Mouse (Mus musculus) cerebellum, adult 9-10 months (tissue): Measurements from ENCODE around the gene Rab7.
A peak's percentile ranks its signal among the peaks of the same experiment; 100 is the strongest.

Source experiments
- DNase-seq: peaks from one replicate; pipeline ENCODE4 v3.0.0; 2022

The Rab7 gene

DNA sequence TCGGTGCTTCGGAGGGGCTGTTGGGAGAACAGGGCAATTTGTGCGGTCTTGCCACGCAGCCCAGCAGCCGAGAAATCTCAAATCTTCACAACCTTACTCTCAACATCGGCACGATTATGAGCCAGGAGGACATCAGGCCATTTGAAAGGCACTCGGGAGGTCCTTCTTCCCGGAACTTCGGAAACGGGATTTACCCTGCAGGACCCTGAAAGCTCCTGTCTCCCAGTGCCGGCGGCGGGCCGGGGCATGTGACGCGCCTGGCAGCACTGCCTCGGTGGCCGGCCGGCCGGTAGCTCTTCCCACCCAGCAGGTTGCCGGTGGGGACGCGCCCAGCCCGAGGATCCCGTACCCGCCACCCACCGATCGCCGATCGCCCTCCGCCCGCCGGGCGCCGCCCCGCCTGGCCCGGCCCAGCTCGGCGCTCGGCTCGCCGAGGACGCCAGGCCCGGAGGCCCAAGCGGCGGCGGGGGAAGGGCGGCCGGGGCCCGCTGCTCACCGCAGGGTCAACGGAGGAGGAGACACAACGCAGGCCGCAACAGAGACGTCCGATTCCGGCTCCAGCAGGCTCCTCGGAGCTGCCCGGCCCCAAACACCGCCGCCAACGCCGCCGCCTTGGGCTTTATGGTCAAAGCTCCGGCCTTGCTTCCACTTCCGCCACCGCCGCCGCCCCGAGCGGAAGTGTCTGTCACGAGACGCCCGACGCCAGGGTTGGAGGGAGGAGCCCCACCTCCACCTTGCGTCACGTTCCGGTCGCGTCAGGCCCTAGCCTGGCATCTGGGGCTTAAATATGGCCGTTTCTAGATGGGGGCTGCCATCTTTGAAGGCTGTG lies at the start of gene Rab7:
TSS of gene Rab7 (minus strand) at position 694 of the 829 bp plus-strand sequence.
- DNase-seq = peak; percentile 95

DNA sequence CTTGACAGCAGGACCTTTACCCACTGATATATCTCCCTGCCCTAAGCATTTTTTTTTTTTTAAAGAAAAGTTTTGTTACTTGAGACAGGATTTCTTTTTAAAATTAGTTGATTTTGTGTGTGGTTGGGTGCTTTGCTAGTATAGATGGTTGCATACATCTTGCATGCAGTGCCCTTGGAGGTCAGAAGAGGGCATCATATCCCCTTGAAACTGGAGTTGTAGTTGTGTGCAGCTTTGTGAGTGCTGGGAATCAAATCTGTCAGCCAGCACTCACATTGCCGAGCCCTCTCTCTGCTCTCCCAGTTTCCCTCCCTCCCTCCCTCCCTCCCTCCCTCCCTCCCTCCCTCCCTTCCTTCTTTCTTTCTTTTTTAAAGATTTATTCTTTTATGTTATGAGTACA lies 43.9 kb upstream of the Rab7 start:
- DNase-seq = no peak

DNA sequence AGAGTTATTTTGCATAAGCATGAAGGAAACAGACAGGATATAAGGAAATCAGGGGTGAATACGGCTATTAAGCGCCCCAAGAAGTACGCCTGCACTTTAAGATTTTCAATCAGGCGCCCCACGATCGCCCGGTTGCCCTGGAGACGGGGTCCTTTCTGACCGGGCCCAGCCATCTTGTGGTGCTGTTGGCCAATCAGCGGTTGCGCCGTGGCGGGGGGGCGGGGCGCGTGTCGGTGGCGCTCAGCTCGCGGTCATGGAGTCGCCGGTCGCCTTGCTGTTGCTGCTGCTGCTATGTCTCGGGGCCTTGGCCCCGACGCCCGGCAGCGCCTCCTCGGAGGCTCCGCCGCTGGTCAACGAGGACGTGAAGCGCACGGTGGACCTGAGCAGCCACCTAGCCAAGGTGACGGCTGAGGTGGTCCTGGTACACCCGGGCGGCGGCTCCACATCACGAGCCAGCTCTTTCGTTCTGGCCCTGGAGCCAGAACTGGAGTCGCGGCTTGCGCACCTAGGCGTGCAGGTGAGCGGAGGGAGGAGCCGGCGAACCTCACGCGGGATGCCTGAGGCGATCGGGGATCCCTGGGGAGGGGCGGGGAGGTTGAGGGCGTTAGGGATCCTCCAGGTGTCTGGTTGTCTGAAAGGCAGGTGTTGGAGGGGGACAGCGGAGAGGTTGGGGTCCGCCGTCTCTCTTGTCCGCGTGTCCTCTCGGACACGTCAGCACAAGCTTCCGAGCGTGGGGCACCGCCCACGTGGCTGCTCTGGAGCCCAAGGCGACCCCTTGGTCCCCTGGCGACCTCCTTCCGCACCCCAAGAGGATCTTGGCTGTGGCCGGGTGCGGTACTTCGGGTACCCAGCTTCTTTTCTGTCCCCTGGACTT lies 39.4 kb upstream of the Rab7 start, which contains the start of gene Rpn1:
TSS of gene Rpn1 (plus strand) at position 205 of the 874 bp plus-strand sequence.
- DNase-seq = peak; percentile 94

DNA sequence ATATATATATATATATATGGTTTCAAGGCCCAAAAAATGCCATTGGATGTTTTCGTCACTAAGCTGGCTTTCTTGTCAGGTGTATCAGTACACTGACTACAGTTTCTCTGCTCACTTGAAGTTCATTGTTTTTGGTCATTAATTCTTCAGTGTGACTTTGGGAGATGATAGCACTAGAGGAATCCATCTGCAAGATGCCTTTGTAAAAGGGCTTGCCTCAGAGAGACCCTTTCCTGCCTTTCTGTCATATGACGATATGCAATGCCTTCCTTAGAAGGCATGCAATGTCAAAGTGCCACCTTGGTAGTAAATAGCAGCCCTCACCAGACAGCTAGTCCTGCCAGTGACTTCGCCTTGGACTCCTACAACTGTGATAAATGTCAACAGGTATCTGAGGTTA lies 38.6 kb upstream of the Rab7 start:
- no peak for DNase-seq

GRCm38 (mm10) chr6:88083095-88083494 lies 38.0 kb upstream of the Rab7 start:
- DNase-seq = no peak

DNA sequence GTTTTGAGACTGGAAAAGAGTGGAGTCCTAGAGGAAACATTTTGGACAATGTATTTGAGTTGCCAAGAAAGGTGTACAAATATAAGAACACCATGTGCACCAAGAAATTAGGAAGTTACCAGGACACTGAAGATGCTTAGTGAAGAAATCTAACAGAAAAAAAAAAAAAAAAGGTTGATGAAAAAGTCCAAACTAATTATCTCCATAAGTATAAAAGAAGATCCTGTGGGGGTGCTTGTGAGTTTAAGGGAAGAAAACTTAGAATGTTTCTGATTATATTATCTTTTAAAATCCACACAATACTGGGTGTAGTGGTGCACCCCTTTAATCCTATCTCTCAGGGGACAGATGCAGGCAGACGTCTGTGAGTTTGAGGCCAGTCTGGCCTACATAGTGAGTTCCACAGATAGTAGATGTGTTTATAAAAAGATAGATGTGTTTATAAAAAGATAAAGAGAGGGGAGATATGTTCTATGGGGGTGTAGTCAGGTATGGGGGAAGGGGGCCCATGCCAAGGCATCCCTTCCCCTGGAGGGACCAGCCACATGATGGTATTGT lies 31.0 kb upstream of the Rab7 start:
- no peak for DNase-seq

- peak; percentile 95 for DNase-seq
Measured at GRCm38 (mm10) chr6:88074752-88075554, 29.9 kb upstream of the Rab7 start.

DNA sequence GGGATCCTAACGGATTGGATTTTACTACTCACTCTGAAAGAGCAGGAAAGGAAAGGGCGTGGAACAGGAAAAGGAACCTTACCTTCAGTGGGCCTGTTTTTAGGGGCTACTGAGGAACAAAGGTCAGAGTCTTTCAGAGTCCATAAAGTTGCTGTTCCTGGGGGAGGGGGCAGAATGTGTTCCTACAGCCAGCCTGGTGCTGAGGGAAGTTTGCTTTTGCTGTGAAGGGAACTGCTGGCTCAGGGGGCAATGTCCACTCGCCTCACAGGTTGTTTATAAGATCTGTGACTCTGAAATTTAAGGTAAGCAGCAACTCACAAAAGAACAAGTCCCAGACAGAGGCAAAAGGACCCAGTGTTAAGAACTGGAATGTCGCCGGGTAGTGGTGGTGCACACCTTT lies 26.1 kb upstream of the Rab7 start:
- DNase-seq = no peak

GRCm38 (mm10) chr6:88070468-88070867 lies 25.4 kb upstream of the Rab7 start:
- DNase-seq = no peak

GRCm38 (mm10) chr6:88068739-88069138 lies 23.7 kb upstream of the Rab7 start:
- no peak for DNase-seq

DNA sequence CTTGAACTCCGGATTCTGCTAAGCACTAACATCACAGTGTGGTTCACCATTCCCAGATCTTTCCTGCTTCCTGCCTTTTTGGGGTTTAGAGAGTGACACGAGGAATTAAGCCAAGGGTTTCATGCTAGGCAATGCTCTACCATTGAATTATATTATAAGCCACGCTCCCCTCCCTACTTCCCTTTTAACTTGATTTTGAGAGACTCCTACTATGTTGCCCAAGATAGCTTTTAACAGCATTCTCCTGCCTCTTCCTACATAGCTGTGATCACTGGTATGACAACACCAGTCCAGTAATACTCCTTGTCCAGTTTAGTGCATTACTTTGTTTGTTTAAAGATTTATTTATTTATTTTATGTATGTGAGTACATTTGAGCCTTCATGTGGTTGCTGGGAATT lies 22.7 kb upstream of the Rab7 start:
- no peak for DNase-seq

- no peak for DNase-seq
Measured at GRCm38 (mm10) chr6:88065968-88066367, 20.9 kb upstream of the Rab7 start.

- no peak for DNase-seq
Measured at GRCm38 (mm10) chr6:88065116-88065515, 20.0 kb upstream of the Rab7 start.

DNA sequence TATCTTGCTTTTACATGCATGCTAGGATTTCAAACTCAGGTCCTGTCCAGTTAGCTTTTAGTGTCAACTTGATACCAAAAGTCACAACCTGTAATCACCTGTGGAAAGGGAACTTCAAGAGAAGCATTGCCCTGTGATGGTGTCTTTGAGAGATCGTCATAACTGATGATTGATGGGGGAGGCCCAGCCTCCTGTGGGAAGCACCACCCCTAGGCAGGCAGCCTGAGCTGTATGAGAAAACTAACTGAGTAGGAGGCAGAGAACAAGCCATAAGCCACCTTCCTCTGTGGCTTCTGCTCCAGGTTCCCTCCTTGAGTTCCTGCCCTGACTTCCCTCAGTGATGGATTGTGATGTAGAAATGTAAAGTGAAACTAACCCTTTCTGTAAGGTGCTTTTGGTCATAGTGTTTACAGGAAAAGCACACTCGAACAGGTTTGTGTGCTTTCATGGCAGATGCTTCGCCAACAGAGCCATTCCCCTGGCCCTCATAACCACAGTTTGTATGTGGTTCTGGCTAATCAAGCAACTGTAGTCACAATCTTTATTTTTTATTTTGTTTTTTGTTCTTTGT lies 19.1 kb upstream of the Rab7 start:
- no peak for DNase-seq

- DNase-seq = no peak
Measured at GRCm38 (mm10) chr6:88062398-88062797, 17.3 kb upstream of the Rab7 start.

DNA sequence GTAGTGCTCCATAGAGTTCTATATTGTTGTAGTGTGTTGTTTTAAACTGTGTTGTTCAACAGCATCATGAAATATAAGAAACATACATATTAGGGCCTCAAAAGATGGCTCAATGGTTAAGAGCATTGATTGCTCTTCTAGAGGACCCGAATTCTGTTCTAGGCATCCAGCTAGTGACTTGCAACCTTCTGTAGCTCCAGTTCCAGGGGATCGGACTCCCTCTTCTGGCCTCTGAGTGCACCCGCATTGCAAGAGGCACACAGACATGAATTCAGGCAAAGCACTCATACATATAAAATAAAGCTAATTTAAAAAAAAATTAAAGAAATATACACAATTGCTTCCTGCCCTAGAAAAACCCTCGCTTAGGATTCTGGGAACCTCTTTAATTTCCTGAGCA lies 16.3 kb upstream of the Rab7 start:
- DNase-seq = no peak

GRCm38 (mm10) chr6:88060602-88061001 lies 15.5 kb upstream of the Rab7 start:
- DNase-seq = no peak

GRCm38 (mm10) chr6:88059903-88060302 lies 14.8 kb upstream of the Rab7 start:
- DNase-seq = no peak

DNA sequence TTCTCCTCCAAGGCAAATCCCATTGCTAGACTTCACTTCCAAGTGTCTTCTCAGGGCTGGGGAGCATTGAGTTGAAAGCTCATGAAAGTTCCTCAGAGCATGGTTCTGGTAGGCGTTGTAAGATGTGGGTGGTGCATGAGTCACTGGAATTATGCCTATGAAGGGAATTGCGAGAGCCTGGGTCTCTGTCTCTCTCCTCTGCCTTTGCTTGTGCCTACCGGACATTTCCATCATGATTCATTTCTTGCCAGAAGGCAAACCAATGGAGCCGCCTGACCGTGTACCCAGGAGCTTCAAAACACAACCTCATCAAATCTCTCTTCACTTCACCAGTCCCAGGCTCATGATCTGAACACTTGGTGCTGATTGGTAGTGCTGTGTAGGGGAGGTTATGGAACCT lies 11.8 kb upstream of the Rab7 start:
- no peak for DNase-seq

DNA sequence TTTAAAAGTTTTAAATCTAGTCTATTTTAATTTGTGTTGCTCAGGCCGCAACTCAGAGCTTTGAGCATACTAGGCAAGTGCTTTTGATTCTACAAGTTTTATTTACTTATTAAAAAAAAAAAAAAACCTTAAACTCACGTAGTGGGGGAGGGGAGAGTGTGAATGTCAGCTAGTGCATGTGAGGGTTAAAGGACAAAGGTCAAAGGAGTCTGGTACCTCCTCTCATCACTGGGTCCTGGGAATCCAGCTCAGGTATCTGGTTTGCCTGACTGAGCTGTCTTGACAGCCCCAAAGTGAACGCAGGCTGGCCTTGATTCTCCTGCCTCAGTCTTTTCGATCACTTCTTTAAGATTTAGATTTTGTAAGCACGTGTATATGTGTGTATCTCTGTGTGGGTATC lies 10.6 kb upstream of the Rab7 start:
- DNase-seq = no peak

DNA sequence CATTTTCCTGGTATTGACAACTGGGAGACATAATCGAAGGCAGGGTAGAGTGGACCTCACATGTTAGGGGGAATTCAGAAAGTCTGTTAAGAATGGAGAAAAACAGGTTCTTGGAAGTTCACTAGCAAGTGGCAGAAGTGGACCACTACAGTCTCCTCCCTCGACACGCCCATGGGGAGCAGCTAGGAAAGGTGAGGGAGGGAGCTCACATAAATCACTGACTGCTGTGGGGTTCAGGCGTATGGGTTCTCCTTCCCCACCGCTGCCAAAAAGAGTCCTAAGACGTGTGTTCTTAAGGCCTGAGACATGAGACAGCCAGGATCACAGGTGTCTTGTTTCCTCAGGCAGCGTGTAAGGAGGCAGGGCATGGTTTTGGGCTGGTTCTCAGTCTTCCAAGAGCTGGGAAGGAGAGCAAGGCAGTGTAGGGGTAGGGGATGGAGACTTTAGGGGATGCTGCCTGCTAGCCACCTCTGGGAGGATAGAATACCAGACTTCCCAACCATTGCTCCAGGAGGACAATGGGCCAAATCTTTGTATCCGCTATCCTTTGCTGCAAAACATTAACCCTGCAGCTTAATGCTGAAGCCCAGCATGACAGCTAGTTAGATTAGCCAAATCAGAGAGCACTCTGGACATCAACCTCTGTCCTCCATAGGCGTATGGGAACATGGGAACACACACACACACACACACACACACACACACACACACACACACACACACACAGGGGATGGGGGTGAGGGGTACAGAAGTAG lies 9.2 kb upstream of the Rab7 start:
- no peak for DNase-seq
